Mouse (Mus musculus): Measurements from ENCODE around the gene H2-K1.

H2-K1 gene

GRCm38 (mm10) chr17:34030861-34031326, 30.7 kb upstream of the H2-K1 start:
- no peaks in the 10 kb centered on the region for H3K27me3 ChIP-seq (ENCODE audit: control insufficient read depth, insufficient read depth, low read length, poor library complexity, severe bottlenecking)
- H3K36me3 ChIP-seq (ENCODE audit: control insufficient read depth, insufficient read depth, low read length, poor library complexity, severe bottlenecking), result peaks cover 9% of the 10 kb centered on the region
- DNase-seq (ENCODE audit: low read depth, low spot score), result no peak

GRCm38 (mm10) chr17:34029890-34030595, 29.9 kb upstream of the H2-K1 start:
- no peak for DNase-seq (ENCODE audit: low read depth, low spot score)

GRCm38 (mm10) chr17:34029150-34029889, 29.2 kb upstream of the H2-K1 start:
- peaks cover 6% of the 10 kb centered on the region for H3K36me3 ChIP-seq (ENCODE audit: control insufficient read depth, insufficient read depth, low read length, poor library complexity, severe bottlenecking)
- H3K27me3 ChIP-seq (ENCODE audit: control insufficient read depth, insufficient read depth, low read length, poor library complexity, severe bottlenecking), result no peaks in the 10 kb centered on the region
- no peak for DNase-seq (ENCODE audit: low read depth, low spot score)

More at GRCm38 (mm10) chr17:34029890-34030595, 29.9 kb upstream of the H2-K1 start:
- H3K27me3 ChIP-seq (ENCODE audit: control insufficient read depth, insufficient read depth, low read length, poor library complexity, severe bottlenecking), result no peaks in the 10 kb centered on the region
- H3K36me3 ChIP-seq (ENCODE audit: control insufficient read depth, insufficient read depth, low read length, poor library complexity, severe bottlenecking), result peaks cover 6% of the 10 kb centered on the region

- DNase-seq (ENCODE audit: low read depth, low spot score), result no peak
- Histone ChIP-seq H3K36me3 (ENCODE audit: control insufficient read depth, insufficient read depth, low read length, poor library complexity, severe bottlenecking) (peaks cover 6% of the 10 kb centered on the region), H3K27me3 (ENCODE audit: control insufficient read depth, insufficient read depth, low read length, poor library complexity, severe bottlenecking) (no peaks in the 10 kb centered on the region)
Measured at GRCm38 (mm10) chr17:34028501-34029149, 28.5 kb upstream of the H2-K1 start.

GRCm38 (mm10) chr17:34027656-34028223, 27.6 kb upstream of the H2-K1 start, which contains the start of gene H2-Ke6:
H2-Ke6 (minus strand) TSS chr17:34028060.
- peak; percentile 94 for DNase-seq (ENCODE audit: low read depth, low spot score)
- H3K27me3 ChIP-seq (ENCODE audit: control insufficient read depth, insufficient read depth, low read length, poor library complexity, severe bottlenecking), result no peaks in the 10 kb centered on the region
- peaks cover 6% of the 10 kb centered on the region for H3K36me3 ChIP-seq (ENCODE audit: control insufficient read depth, insufficient read depth, low read length, poor library complexity, severe bottlenecking)

GRCm38 (mm10) chr17:34026917-34027655, 26.9 kb upstream of the H2-K1 start:
- Histone ChIP-seq H3K27me3 (ENCODE audit: control insufficient read depth, insufficient read depth, low read length, poor library complexity, severe bottlenecking) (no peaks in the 10 kb centered on the region), H3K36me3 (ENCODE audit: control insufficient read depth, insufficient read depth, low read length, poor library complexity, severe bottlenecking) (peaks cover 9% of the 10 kb centered on the region)
- DNase-seq (ENCODE audit: low read depth, low spot score), result peak; percentile 88

GRCm38 (mm10) chr17:34026221-34026620, 26.1 kb upstream of the H2-K1 start:
- H3K36me3 ChIP-seq (ENCODE audit: control insufficient read depth, insufficient read depth, low read length, poor library complexity, severe bottlenecking), result peaks cover 9% of the 10 kb centered on the region
- DNase-seq (ENCODE audit: low read depth, low spot score), result no peak
- H3K27me3 ChIP-seq (ENCODE audit: control insufficient read depth, insufficient read depth, low read length, poor library complexity, severe bottlenecking), result no peaks in the 10 kb centered on the region

- Histone ChIP-seq H3K27me3 (ENCODE audit: control insufficient read depth, insufficient read depth, low read length, poor library complexity, severe bottlenecking) (no peaks in the 10 kb centered on the region), H3K36me3 (ENCODE audit: control insufficient read depth, insufficient read depth, low read length, poor library complexity, severe bottlenecking) (peaks cover 9% of the 10 kb centered on the region)
- no peak for DNase-seq (ENCODE audit: low read depth, low spot score)
Measured at GRCm38 (mm10) chr17:34025756-34026151, 25.6 kb upstream of the H2-K1 start.

GRCm38 (mm10) chr17:34024861-34025755, 25.0 kb upstream of the H2-K1 start:
- H3K36me3 ChIP-seq (ENCODE audit: control insufficient read depth, insufficient read depth, low read length, poor library complexity, severe bottlenecking), result peaks cover 7% of the 10 kb centered on the region
- H3K27me3 ChIP-seq (ENCODE audit: control insufficient read depth, insufficient read depth, low read length, poor library complexity, severe bottlenecking), result no peaks in the 10 kb centered on the region
- no peak for DNase-seq (ENCODE audit: low read depth, low spot score)

GRCm38 (mm10) chr17:34024317-34024821, 24.2 kb upstream of the H2-K1 start, which contains the start of gene Ring1:
Ring1 (minus strand) TSS chr17:34024680.
- peaks cover 4% of the 10 kb centered on the region for H3K36me3 ChIP-seq (ENCODE audit: control insufficient read depth, insufficient read depth, low read length, poor library complexity, severe bottlenecking)
- peak; percentile 89 for DNase-seq (ENCODE audit: low read depth, low spot score)
- no peaks in the 10 kb centered on the region for H3K27me3 ChIP-seq (ENCODE audit: control insufficient read depth, insufficient read depth, low read length, poor library complexity, severe bottlenecking)

- Histone ChIP-seq H3K36me3 (ENCODE audit: control insufficient read depth, insufficient read depth, low read length, poor library complexity, severe bottlenecking) (peaks cover 4% of the 10 kb centered on the region), H3K27me3 (ENCODE audit: control insufficient read depth, insufficient read depth, low read length, poor library complexity, severe bottlenecking) (no peaks in the 10 kb centered on the region)
Measured at GRCm38 (mm10) chr17:34023678-34024077, 23.5 kb upstream of the H2-K1 start.

GRCm38 (mm10) chr17:34022987-34023386, 22.8 kb upstream of the H2-K1 start:
- no peak for DNase-seq (ENCODE audit: low read depth, low spot score)
- Histone ChIP-seq H3K27me3 (ENCODE audit: control insufficient read depth, insufficient read depth, low read length, poor library complexity, severe bottlenecking) (no peaks in the 10 kb centered on the region), H3K36me3 (ENCODE audit: control insufficient read depth, insufficient read depth, low read length, poor library complexity, severe bottlenecking) (peaks cover 4% of the 10 kb centered on the region)

More at GRCm38 (mm10) chr17:34023678-34024077, 23.5 kb upstream of the H2-K1 start:
- DNase-seq (ENCODE audit: low read depth, low spot score), result no peak

GRCm38 (mm10) chr17:34022414-34022783, 22.3 kb upstream of the H2-K1 start:
- DNase-seq (ENCODE audit: low read depth, low spot score), result no peak
- Histone ChIP-seq H3K36me3 (ENCODE audit: control insufficient read depth, insufficient read depth, low read length, poor library complexity, severe bottlenecking) (peaks cover 4% of the 10 kb centered on the region), H3K27me3 (ENCODE audit: control insufficient read depth, insufficient read depth, low read length, poor library complexity, severe bottlenecking) (no peaks in the 10 kb centered on the region)

Data from splenic B cell, adult 2 months (primary cell).